Mouse (Mus musculus) kidney, postnatal 0 days (tissue): Measurements from ENCODE around the gene Zfp93. TPM values are rescaled to one million over a fixed set of nuclear protein-coding genes. Genes with fewer than 3 reads are reported as not detected.

Source experiments
- ATAC-seq: fragments of 200-750 bp; cut with Nextera tagmentation; replicated peaks from 2 replicates; pipeline ENCODE4 v1.8.0; 2017; ENCODE audit warnings: low read depth, moderate number of reproducible peaks, moderate TSS enrichment, moderate library complexity; ENCODE audit not compliant: low FRiP score
- DNase-seq: peaks from one replicate; pipeline ENCODE4 v3.0.0-alpha.2; 2016; ENCODE audit warnings: low spot score
- H3K27ac ChIP-seq: fragments of 300-500 bp; sonication (generic); 2 replicates; pipeline ENCODE4 v1.5.1; 2014; ENCODE audit warnings: mild to moderate bottlenecking
- H3K27me3 ChIP-seq: fragments of 300-500 bp; sonication (generic); 2 replicates; pipeline ENCODE4 v1.6.1; 2014; ENCODE audit warnings: low read length, mixed read lengths; ENCODE audit not compliant: insufficient read depth
- H3K36me3 ChIP-seq: fragments of 300-500 bp; sonication (generic); 2 replicates; pipeline ENCODE4 v1.6.1; 2014; ENCODE audit warnings: low read length, mixed read lengths; ENCODE audit not compliant: insufficient read depth
- H3K4me1 ChIP-seq: fragments of 300-500 bp; sonication (generic); replicated peaks from 2 replicates; pipeline ENCODE4 v1.6.1; 2014; ENCODE audit warnings: antibody characterized with exemption, low read length, mixed read lengths; ENCODE audit not compliant: insufficient read depth
- H3K4me2 ChIP-seq: fragments of 300-500 bp; sonication (generic); 2 replicates; pipeline ENCODE4 v1.6.1; 2014; ENCODE audit warnings: mild to moderate bottlenecking, low read length, moderate library complexity, mixed read lengths
- H3K4me3 ChIP-seq: fragments of 300-500 bp; sonication (generic); replicated peaks from 2 replicates; pipeline ENCODE4 v1.5.1; 2014; ENCODE audit warnings: low read depth, low read length
- H3K9ac ChIP-seq: fragments of 300-500 bp; sonication (generic); 2 replicates; pipeline ENCODE4 v1.6.1; 2014; ENCODE audit warnings: low read depth, low read length
- H3K9me3 ChIP-seq: fragments of 300-500 bp; sonication (generic); replicated peaks from 2 replicates; pipeline ENCODE4 v1.6.1; 2016; ENCODE audit warnings: low read length, inconsistent platforms, mixed read lengths
- CTCF ChIP-seq: IDR thresholded peaks from 2 replicates; pipeline ENCODE4 v1.5.1; 2016; ENCODE audit warnings: antibody characterized with exemption, low read depth, mild to moderate bottlenecking, moderate library complexity
- WGBS: fragments of 180-500 bp; shearing (Covaris S2); extraction: QIAGEN DNeasy Blood & Tissue Kit; methylation state at CpG from one replicate; pipeline ENCODE4 v1.1.7; 2014; 5-methylcytosine and 5-hydroxymethylcytosine counted together
- polyA plus RNA-seq: library from polyadenylated mRNA; unstranded; fragments of >200 nt; fragmentation: Nextera tagmentation; extraction: Ambion mirVana; gene quantifications from 2 replicates; pipeline ENCODE4 v1.2.1, GENCODE M21; 2015

Gene Zfp93
- polyA plus RNA-seq, 1 experiment from 2014 or later: 7.5 TPM

GRCm38 (mm10) chr7:24297361-24298095 is 27.3 kb downstream of the Zfp93 start:
- Histone ChIP-seq H3K4me3 (no peak overlapping the region), H3K9me3 (no peaks in the 10 kb centered on the region), H3K4me1 (0 out of 2 replicates have a peak, but pooled peaks cover 3% of the 10 kb centered on the region), H3K36me3 (peaks cover 33% of the 10 kb centered on the region), H3K27me3 (no peaks in the 10 kb centered on the region), H3K27ac (no peak overlapping the region), H3K9ac (no peak overlapping the region), H3K4me2 (no peak overlapping the region)
- no peak for TF ChIP-seq CTCF
- ATAC-seq (no peak), DNase-seq (no peak)
- WGBS: 93% methylated on average over 15 of the region's 15 CpGs

DNA sequence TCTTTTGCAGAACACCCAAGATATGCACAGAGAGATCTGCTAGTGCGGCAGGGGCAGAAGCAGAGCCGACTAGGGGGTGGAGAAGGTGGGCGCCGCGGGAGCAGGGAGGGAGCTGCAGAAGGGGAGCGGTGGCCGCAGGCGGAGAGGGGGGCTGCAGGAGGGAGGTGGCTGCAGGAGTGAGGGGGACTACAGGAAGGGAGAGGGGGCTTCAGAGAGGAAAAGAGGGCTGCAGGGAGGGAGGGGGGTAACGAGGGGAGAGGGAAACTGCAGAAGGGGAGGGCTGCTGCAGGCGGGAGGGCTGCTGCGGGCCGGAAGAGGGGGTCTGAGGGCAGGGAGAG is 28.4 kb downstream of the Zfp93 start:
- Histone ChIP-seq H3K4me1 (0 out of 2 replicates have a peak, but pooled peaks cover 3% of the 10 kb centered on the region), H3K4me2 (peak overlapping the region; percentile 88), H3K4me3 (peak overlapping the region; percentile 76), H3K27ac (peak overlapping the region; percentile 91), H3K36me3 (peaks cover 35% of the 10 kb centered on the region), H3K27me3 (no peaks in the 10 kb centered on the region), H3K9me3 (no peaks in the 10 kb centered on the region), H3K9ac (peak overlapping the region; percentile 75)
- 0% methylated on average over 12 of the region's 12 CpGs for WGBS
- no peak for ATAC-seq
- no peak for DNase-seq
- no peak for TF ChIP-seq CTCF

DNA sequence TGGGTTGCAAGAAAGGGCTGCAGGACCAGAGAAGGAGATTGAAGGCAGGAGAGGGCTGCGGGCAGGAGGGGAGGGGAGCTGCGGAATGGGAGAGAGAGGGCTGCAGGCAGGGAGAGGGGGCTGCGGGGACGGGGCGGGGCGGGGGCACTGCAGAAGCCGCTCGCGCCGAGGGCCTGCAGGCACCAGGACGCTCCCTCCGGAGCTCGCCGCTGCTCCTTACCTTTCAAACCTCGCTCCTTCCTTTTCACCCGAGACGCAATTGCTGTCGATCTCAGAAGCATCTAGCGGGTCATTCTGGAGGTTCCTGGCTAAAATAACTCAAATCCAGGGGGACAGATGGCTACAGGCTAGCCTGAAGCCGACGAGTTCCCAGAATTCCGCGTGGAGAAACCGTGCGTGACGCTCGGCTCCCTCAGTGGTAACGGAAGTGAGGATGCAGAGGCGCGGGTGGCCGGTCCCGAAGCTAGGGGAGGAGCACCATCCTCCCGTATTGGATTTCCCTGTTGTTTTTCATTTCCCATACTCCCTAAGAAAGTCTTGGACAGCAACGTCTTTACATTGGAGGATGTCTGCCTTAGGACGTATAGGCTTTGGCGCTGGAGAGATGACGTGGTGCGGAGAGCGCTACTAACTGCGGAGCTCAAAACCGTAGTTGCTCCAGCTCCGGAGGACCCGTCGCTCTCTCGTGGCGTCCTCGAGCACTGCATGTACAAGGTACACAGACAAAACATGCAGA is 28.9 kb downstream of the Zfp93 start:
- Histone ChIP-seq H3K27me3 (no peaks in the 10 kb centered on the region), H3K4me3 (peak overlapping the region; percentile 76), H3K9me3 (no peaks in the 10 kb centered on the region), H3K27ac (peak overlapping the region; percentile 91), H3K9ac (peak overlapping the region; percentile 75), H3K4me1 (0 out of 2 replicates have a peak, but pooled peaks cover 3% of the 10 kb centered on the region), H3K4me2 (peak overlapping the region; percentile 88), H3K36me3 (peaks cover 32% of the 10 kb centered on the region)
- under 1% methylated on average over 45 of the region's 47 CpGs for WGBS
- DNase-seq (peak; percentile 95), ATAC-seq (peak; percentile 92)
- TF ChIP-seq CTCF: peak; percentile 62

GRCm38 (mm10) chr7:24299823-24300481 is 29.7 kb downstream of the Zfp93 start:
- ATAC-seq (peak; percentile 6; the same call in 1 of the 2 replicates), DNase-seq (peak; percentile 47)
- Histone ChIP-seq H3K4me2 (peak overlapping the region; percentile 88), H3K27me3 (no peaks in the 10 kb centered on the region), H3K4me1 (0 out of 2 replicates have a peak, but pooled peaks cover 3% of the 10 kb centered on the region), H3K9ac (peak overlapping the region; percentile 54; the same call in 1 of the 2 replicates), H3K27ac (no peak overlapping the region; the same call in 1 of the 2 replicates), H3K36me3 (peaks cover 24% of the 10 kb centered on the region), H3K4me3 (peak overlapping the region; percentile 76), H3K9me3 (no peaks in the 10 kb centered on the region)
- no peak for TF ChIP-seq CTCF
- 2% methylated on average over 18 of the region's 18 CpGs for WGBS

- 0 out of 2 replicates have a peak, but pooled peaks cover 3% of the 10 kb centered on the region for H3K4me1 ChIP-seq
- peak within 1 kb of the TSS; percentile 76 for H3K4me3 ChIP-seq
- DNase-seq (peak; percentile 92), ATAC-seq (peak; percentile 57; the same call in 1 of the 2 replicates)
- 1% methylated on average over 13 of the region's 13 CpGs for WGBS
- TF ChIP-seq CTCF: no peak
- H3K27ac ChIP-seq: peak within 1 kb of the TSS; percentile 47; the same call in 1 of the 2 replicates
- H3K36me3 ChIP-seq: peaks cover 16% of the 10 kb centered on the region; the same call in 1 of the 2 replicates
- peak within 1 kb of the TSS; percentile 88 for H3K4me2 ChIP-seq
- H3K27me3 ChIP-seq: no peaks in the 10 kb centered on the region
- peak within 1 kb of the TSS; percentile 54; the same call in 1 of the 2 replicates for H3K9ac ChIP-seq
- H3K9me3 ChIP-seq: no peaks in the 10 kb centered on the region
Observed at GRCm38 (mm10) chr7:24300771-24301282, 30.6 kb downstream of the Zfp93 start, which contains the start of gene Zfp61. TSS of gene Zfp61 (minus strand) at chr7:24301232.
